24 mouse cellular contexts compared by ENCODE assay signal in the genomic region with DNA sequence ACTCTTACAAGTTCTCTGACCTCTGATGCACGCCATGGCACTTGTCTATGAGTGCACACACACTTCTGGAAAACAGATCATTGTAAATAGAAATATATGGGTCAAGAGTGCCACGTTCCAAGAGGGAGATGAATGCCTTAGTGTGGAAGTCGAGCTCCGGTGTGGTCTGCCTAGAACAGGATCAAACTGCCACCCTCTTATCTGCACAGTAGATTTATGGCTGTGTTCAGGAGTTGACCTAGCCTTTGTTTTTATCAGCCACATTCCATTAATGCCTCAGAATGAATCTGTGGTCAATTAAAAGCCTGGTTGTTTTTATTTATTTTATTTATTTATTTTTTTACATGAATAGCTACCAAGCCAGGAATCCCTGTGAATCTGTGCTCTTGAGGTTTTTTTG. TPM values are rescaled to one million over a fixed set of nuclear protein-coding genes. Genes with fewer than 3 reads are reported as not detected.
DNase-seq lines count a peak whose midpoint lies in the region; ATAC-seq and TF ChIP-seq lines count a peak whose summit lies in the region.
"Had no signal": no experiment of that assay in that cellular context is flagged by ENCODE, and none has a peak within 500 bp of the region (broad histone marks: within the 10 kb centered on the region; RNA-seq: fewer than 3 reads in every experiment).

No protein-coding gene starts in this region.

- H3K9me3 ChIP-seq in lung, embryonic 14.5 days (ENCODE audit: low read depth, low read length), result peaks cover 6% of the 10 kb centered on the region
- no peaks in the 10 kb centered on the region for H3K9me3 ChIP-seq in intestine, postnatal 0 days (ENCODE audit: control insufficient read depth)
- H3K9me3 ChIP-seq in kidney, embryonic 14.5 days (ENCODE audit: control insufficient read depth, low read length), result peaks cover 6% of the 10 kb centered on the region
- H3K9me3 ChIP-seq: liver, embryonic 15.5 days; neural tube, embryonic 13.5 days had no signal

- H3K27ac ChIP-seq in lung, embryonic 14.5 days (ENCODE audit: low read depth), result no peak overlapping the region
- H3K27ac ChIP-seq in intestine, postnatal 0 days (ENCODE audit: low read depth, low read length), result peak overlapping the region; percentile 46
- no peak overlapping the region for H3K27ac ChIP-seq in kidney, embryonic 14.5 days (ENCODE audit: low read depth, low read length)
- no peak overlapping the region for H3K27ac ChIP-seq in layer of hippocampus, adult 2 months
- H3K27ac ChIP-seq: hindbrain, embryonic 13.5 days; limb, embryonic 12.5 days; liver, embryonic 15.5 days; midbrain, embryonic 12.5 days; neural tube, embryonic 13.5 days had no signal

- no peaks in the 10 kb centered on the region for H3K36me3 ChIP-seq in lung, embryonic 14.5 days (ENCODE audit: insufficient read depth)
- H3K36me3 ChIP-seq in intestine, postnatal 0 days (ENCODE audit: control insufficient read depth, insufficient read depth), result no peaks in the 10 kb centered on the region
- no peaks in the 10 kb centered on the region for H3K36me3 ChIP-seq in kidney, embryonic 14.5 days (ENCODE audit: control insufficient read depth, insufficient read depth, low read length)
- H3K36me3 ChIP-seq: hindbrain, embryonic 13.5 days; limb, embryonic 12.5 days; liver, embryonic 15.5 days; midbrain, embryonic 12.5 days; neural tube, embryonic 13.5 days had no signal

- TF ChIP-seq CTCF in lung, embryonic 14.5 days (IDR thresholded peaks at IDR 0.05; ENCODE audit: low read depth), result no peak
- TF ChIP-seq CTCF in intestine, postnatal 0 days (IDR thresholded peaks at IDR 0.05; ENCODE audit: low read depth), result no peak
- no peak for TF ChIP-seq CTCF in layer of hippocampus, adult 2 months (conservative IDR thresholded peaks at IDR 0.05)

- H3K4me3 ChIP-seq in lung, embryonic 14.5 days (ENCODE audit: low read depth, low read length), result no peak overlapping the region
- H3K4me3 ChIP-seq in intestine, postnatal 0 days (ENCODE audit: low read depth, low read length), result no peak overlapping the region
- H3K4me3 ChIP-seq in kidney, embryonic 14.5 days (ENCODE audit: low read length), result no peak overlapping the region
- no peak overlapping the region for H3K4me3 ChIP-seq in layer of hippocampus, adult 2 months
- H3K4me3 ChIP-seq: hindbrain, embryonic 13.5 days; limb, embryonic 12.5 days; liver, embryonic 15.5 days; megakaryocyte, embryonic 14.5 days; midbrain, embryonic 12.5 days; neural tube, embryonic 13.5 days had no signal

- peak; percentile 30 for DNase-seq in lung, embryonic 14.5 days
- DNase-seq in lung, adult 18-20 months, result no peak
- DNase-seq in kidney, postnatal 25 days, result peak; percentile 59 to 60
- DNase-seq in cerebellum, adult 9-11 months, result no peak
- no peak for DNase-seq in layer of hippocampus, adult 2 months (ENCODE audit: low spot score in 2 of 2)
- DNase-seq in frontal cortex, postnatal 14 days (ENCODE audit: low spot score in 2 of 2), result no peak
- DNase-seq: cerebellum, adult 8-10 months; cerebellum, postnatal 36 days; gastrocnemius, postnatal 25 days; heart, adult 11 months; layer of hippocampus, adult 9-11 months; lung, postnatal 4 days; thymus, postnatal 14 days had no signal

- WGBS in lung, embryonic 14.5 days, result 24% methylated on average over 4 of the region's 4 CpGs
- 27% methylated on average over 4 of the region's 4 CpGs for WGBS in intestine, postnatal 0 days
- WGBS in kidney, embryonic 14.5 days, result 44% methylated on average over 4 of the region's 4 CpGs

- peaks cover 8% of the 10 kb centered on the region for H3K4me1 ChIP-seq in lung, embryonic 14.5 days (ENCODE audit: insufficient read depth)
- no peaks in the 10 kb centered on the region; the same call in 1 of the 2 replicates for H3K4me1 ChIP-seq in intestine, postnatal 0 days (replicated peaks; ENCODE audit: control insufficient read depth, insufficient read depth, low read length)
- H3K4me1 ChIP-seq in kidney, embryonic 14.5 days (ENCODE audit: control insufficient read depth, insufficient read depth, low read length), result no peaks in the 10 kb centered on the region
- H3K4me1 ChIP-seq: hindbrain, embryonic 13.5 days; liver, embryonic 15.5 days; midbrain, embryonic 12.5 days had no signal

- H3K4me2 ChIP-seq in lung, embryonic 14.5 days, result no peak overlapping the region
- no peak overlapping the region for H3K4me2 ChIP-seq in intestine, postnatal 0 days (replicated peaks; ENCODE audit: low read depth)
- H3K4me2 ChIP-seq in kidney, embryonic 14.5 days (replicated peaks; ENCODE audit: low read depth, low read length), result no peak overlapping the region
- H3K4me2 ChIP-seq: heart, embryonic 11.5 days; hindbrain, embryonic 13.5 days; limb, embryonic 12.5 days; liver, embryonic 15.5 days; midbrain, embryonic 12.5 days; neural tube, embryonic 13.5 days had no signal

- H3K9ac ChIP-seq in lung, embryonic 14.5 days, result no peak overlapping the region
- H3K9ac ChIP-seq in intestine, postnatal 0 days (ENCODE audit: low read depth, low read length), result no peak overlapping the region
- no peak overlapping the region for H3K9ac ChIP-seq in kidney, embryonic 14.5 days (ENCODE audit: low read depth, low read length)
- H3K9ac ChIP-seq: hindbrain, embryonic 13.5 days; limb, embryonic 12.5 days; liver, embryonic 15.5 days; midbrain, embryonic 12.5 days; neural tube, embryonic 13.5 days had no signal

- no peak for ATAC-seq in lung, embryonic 14.5 days (ENCODE audit: insufficient read depth)
- 0 out of 2 replicates have a peak, but pooled peaks have one; percentile 11 for ATAC-seq in intestine, postnatal 0 days
- peak; percentile 40; the same call in 1 of the 2 replicates for ATAC-seq in kidney, embryonic 14.5 days (ENCODE audit: low FRiP score, low TSS enrichment)
- ATAC-seq: CD4-positive, CD25-positive, alpha-beta regulatory T cell, adult 4 months; forebrain, embryonic 14.5 days had no signal

- no peaks in the 10 kb centered on the region for H3K27me3 ChIP-seq in lung, embryonic 14.5 days (ENCODE audit: insufficient read depth, low read length)
- H3K27me3 ChIP-seq in intestine, postnatal 0 days (replicated peaks; ENCODE audit: control insufficient read depth, insufficient read depth, low read length), result no peaks in the 10 kb centered on the region
- H3K27me3 ChIP-seq in kidney, embryonic 14.5 days (ENCODE audit: control insufficient read depth, insufficient read depth, low read length), result no peaks in the 10 kb centered on the region
- H3K27me3 ChIP-seq: limb, embryonic 12.5 days; liver, embryonic 15.5 days; neural tube, embryonic 13.5 days had no signal

RNA-seq across cellular contexts. Expression of a gene that starts 23.0 kb away (rescaled TPM):
- polyA plus RNA-seq in lung, embryonic 14.5 days (2014; fragmentation: Nextera tagmentation; extraction: Ambion mirVana), result 2.3 and 2.5 TPM in 2 replicates
- 3.2 and 3.3 TPM in 2 replicates for polyA plus RNA-seq in intestine, postnatal 0 days (2015; fragmentation: Nextera tagmentation; extraction: Ambion mirVana)
- polyA plus RNA-seq in kidney, embryonic 14.5 days (2014; fragmentation: Nextera tagmentation; extraction: Ambion mirVana), result 4.2 and 5.0 TPM in 2 replicates
- 1 to 10 TPM; 1.1 to 1.6 TPM for total RNA-seq in layer of hippocampus, adult 2 months (2021)
- polyA plus RNA-seq: CD4-positive, CD25-positive, alpha-beta regulatory T cell, adult 4 months had no signal

RNA-seq across cellular contexts. Expression of a gene that starts 35.8 kb away (rescaled TPM):
- 43.2 and 45.4 TPM in 2 replicates for polyA plus RNA-seq in lung, embryonic 14.5 days (2014; fragmentation: Nextera tagmentation; extraction: Ambion mirVana)
- polyA plus RNA-seq in intestine, postnatal 0 days (2015; fragmentation: Nextera tagmentation; extraction: Ambion mirVana), result 17.9 and 19.3 TPM in 2 replicates
- 29.6 and 44.6 TPM in 2 replicates for polyA plus RNA-seq in kidney, embryonic 14.5 days (2014; fragmentation: Nextera tagmentation; extraction: Ambion mirVana)
- total RNA-seq in layer of hippocampus, adult 2 months (2021), result 10 to 100 TPM; 69.8 to 78.0 TPM

Comparison
In these comparisons a context has a peak if more than half of its experiments do, and no peak if none do; other contexts are left out.
1. DNase-seq: peak in lung, embryonic 14.5 days (single experiment) and kidney, postnatal 25 days (2 of 2); none in lung, adult 18-20 months (0 of 2), cerebellum, adult 9-11 months (single experiment), layer of hippocampus, adult 2 months (0 of 2) and frontal cortex, postnatal 14 days (0 of 2).